Mouse (Mus musculus) fat pad, adult 2 months (tissue): ENCODE results near the gene Ralb.

ENCODE experiments used
- DNase-seq: peaks from one replicate; pipeline ENCODE4 v3.0.0-alpha.2; 2011; ENCODE audit warnings: low read depth, low spot score; ENCODE audit errors: extremely low read depth

The Ralb gene

DNA sequence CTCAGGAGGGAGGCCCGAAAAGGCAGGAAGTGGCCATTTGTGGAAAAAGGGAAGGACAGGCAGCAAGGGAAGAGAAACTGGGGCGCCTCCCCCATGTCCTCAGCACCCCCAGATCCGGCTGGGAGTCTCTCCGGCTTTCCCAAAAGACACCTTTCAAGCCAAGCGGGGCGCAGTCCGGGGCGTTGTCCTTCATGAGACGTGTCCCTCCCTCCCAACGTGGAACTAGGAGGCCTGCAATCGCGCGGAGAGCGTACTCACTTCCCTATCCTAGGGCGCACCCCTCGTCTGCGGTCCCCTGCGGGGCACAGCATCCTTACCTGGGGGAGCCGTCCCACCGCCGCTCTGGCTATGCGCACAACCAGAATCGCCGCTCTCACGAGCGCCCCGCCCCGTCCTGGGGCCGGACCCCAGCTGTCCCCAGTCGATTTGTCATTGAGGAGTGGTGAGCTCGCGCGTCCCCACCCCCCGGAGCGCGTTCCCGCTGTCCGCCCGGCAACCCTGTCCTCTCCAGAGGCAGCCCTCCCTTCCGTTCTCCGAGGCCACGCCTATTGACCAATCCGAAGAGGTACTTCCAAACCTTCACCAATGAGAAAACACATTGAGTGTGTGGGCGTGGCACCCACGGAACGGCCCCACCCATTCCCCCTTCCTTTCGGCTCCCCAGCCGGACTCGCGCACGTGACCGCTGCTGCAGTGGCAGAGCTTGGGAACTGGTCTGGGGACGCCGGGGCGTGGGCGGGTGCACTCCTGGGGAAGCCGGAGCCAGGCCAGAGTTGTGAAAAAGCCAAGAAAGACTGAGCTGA, at the start of gene Ralb:
Gene Ralb, minus strand, starts transcription at position 535 of the 803 bp plus-strand sequence.
- peak; percentile 69 for DNase-seq

DNA sequence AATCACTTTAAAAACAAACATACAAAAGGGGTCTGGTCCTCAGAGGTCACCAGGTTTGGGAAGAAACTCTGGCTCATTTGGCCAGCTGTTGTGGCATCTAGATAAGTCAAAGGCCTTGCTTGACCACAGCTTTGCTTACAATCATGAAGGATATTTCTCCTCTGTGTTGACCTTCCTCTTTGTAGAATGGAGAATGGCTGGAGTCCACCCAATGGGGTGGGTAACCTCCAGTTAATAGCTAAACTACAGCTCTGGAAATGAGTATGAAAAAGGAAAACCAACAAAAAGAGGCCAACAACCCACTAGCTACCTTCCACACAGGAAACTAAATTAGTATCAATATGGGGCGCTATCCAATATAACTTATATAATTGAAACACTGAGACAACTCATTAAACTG, 47.1 kb upstream of the Ralb start:
- DNase-seq, result no peak

DNA sequence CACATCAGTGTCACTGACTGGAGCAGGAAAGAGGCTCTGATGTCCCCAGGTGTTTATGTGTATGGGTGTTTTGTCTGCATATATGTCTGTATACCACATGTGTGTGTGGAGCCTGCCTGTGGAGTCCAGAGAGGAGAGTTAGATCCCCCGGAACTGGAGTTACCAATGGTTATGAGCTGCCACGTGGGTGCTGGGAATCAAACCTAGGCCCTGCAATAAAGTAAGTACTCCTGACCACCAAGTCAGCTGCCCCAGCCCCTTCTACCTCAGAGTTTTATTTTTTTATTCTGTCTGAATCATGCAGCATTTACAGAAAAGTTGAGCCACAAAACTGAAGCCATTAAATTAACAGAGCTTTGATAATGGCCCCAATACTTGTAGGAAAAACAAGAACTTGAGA, 45.5 kb upstream of the Ralb start:
- DNase-seq, result no peak

DNA sequence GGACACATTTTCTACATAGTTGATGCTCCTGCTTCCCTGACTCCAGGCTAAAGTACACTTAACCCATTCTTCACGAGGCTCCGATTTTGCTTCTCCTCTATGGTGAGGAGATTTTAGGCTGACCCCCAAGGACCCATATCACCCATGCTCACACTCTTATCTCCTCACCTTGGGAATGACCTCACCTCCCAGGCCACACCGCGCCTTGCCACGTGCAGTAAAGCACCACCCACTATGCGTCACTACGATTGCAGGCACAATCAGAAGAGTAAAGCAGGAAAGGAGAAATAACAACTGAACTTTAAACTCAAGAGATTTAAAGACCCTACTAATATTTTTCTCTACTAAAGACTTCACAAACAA, 44.7 kb upstream of the Ralb start:
- no peak for DNase-seq

DNA sequence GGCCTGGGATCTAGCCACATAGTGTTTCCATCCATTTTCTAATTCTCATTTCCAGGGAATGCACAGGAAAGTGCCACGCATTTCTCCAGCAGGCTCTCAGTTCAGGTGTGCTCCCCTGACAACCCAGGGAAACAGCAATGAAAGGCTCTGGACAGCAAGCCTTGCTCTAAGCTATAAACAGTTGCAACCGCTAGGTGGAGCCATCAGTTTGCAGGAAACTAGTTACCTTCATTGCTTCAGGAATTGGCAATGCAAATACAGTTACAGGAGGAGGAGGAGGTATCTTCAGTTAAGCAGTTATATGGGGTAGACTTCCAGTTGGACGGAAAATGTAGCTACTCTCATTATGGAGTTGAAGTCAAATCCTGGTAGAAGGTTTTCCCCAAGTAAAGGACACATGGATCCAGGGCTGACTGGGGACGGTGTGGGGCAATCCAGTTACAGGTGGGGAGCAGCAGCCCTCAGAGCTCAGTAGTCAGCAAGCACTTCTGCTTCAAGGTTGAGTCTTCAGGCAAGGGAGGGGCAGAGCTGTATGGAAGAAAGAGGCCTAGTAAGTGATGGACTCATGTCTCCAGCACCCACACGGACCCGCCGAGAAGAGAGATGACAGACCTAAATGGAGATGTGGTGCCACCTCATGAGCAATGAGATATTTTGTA, 44.2 kb upstream of the Ralb start:
- no peak for DNase-seq

DNA sequence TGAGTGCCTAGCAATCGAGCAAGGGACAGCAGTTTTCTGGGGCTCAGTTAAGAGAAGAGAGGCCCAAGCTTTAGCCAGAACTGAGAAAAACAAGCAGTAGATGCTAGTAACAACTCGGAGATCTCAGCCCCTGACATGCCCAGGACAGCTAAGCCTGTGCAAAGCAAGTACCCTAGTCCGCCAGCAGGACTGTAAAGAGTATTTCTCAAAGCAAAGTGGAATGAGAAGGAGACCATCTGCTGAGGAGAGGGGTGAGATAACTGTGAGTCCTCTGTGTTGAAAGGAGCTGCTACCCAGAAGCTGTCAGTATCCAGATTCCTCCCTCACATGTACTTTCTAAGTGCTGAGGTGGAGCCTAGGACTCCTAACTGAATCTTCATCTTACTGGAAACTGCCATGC, 41.9 kb upstream of the Ralb start:
- no peak for DNase-seq

DNA sequence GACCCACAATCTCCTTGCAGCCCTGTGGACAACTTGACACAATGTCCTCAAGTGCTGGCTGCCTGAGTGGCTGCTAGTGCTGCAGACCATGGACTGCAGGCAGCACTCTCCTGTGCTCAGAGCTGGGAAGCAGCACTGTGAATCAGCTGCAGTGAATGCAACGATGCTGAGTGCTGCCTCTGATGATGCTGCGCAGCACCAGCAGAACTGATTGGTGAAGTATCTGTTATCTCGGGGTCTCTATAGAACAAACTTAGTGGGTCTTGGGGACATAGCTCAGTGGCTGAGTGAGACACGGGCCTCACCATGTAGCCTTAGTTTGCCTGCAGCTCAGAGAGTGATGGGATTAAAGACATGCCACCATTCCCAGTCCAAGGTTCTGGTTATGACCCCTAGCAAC, 41.1 kb upstream of the Ralb start:
- DNase-seq, result no peak

DNA sequence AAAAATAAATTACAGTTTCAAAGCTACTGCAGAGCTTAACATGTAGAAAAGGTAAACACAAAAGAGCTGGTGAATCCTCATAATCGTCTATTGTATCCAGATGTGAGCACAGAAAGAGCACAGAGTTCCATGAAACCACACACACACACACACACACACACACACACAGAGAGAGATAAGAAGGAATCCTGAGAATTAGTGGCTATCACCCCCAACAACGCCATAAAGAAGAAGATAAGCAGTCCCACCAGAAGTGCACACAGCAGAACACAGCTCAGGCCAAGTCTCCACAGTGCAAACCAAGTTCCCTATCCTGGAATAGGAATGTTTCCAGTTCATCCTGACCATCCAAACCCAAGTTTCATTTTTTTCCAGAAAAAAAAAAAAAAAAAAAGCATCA, 40.6 kb upstream of the Ralb start:
- no peak for DNase-seq

DNA sequence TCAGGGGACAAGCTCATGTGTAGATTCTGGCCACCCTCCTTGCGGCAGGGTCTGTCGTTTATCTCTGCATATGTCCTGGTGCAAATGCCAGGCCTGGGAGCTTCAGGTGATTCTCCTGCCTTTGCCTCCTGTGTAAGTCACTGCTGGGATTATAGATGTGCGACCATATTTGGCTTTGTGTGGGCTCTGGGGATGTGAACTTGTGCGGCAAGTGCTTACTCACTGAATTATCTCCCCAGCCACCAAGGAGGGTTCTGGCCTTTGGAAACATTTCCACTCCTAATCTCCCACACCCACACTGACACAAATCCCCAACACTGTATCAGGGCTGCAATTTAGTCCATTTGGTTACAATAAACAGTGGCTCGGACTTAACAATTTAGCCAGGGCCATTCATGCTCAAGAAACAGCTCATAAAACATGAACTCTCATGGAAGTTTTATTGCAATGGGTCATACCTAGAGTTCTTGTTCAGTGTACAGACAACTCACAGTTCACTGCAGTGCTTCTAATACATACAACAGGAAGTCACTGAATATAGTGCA, 40.1 kb upstream of the Ralb start:
- no peak for DNase-seq

DNA sequence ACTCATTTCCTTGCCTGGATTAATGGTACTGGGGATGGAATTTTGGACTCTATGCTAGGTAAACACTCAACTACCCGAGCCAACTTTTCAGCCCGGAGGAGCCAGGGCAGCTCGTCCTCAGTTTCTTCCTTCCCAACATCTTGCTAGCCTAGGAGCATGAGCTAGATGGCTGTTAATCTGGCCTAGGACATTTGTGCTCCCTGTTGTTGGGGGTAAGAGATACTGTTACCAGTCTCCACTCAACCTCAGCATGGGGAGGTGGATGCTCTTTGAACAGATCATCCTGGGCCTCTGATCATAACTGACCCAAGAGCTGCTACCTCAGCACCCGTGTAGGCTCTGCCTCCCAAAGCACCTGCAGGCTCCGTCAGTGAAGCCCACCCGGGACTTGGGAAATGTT, 38.7 kb upstream of the Ralb start:
- no peak for DNase-seq

DNA sequence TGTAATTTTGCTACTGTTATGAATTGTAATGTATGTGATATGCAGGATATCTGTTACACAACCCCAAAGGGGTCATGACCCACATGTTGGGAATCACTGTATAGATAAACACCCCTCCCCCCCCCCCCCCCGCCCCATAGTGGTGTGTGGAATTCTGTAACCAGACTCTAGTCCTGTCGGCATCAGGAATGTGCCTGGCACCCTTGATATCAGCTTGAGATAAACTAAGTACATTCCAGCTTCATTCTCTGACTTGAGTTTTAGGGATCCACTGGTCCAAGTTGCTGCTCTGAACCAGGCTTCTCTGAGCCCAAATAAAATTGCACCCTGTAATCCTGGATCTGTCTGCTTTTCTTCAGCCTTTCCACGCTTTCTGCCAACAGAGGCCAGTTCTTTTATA, 37.0 kb upstream of the Ralb start:
- no peak for DNase-seq

DNA sequence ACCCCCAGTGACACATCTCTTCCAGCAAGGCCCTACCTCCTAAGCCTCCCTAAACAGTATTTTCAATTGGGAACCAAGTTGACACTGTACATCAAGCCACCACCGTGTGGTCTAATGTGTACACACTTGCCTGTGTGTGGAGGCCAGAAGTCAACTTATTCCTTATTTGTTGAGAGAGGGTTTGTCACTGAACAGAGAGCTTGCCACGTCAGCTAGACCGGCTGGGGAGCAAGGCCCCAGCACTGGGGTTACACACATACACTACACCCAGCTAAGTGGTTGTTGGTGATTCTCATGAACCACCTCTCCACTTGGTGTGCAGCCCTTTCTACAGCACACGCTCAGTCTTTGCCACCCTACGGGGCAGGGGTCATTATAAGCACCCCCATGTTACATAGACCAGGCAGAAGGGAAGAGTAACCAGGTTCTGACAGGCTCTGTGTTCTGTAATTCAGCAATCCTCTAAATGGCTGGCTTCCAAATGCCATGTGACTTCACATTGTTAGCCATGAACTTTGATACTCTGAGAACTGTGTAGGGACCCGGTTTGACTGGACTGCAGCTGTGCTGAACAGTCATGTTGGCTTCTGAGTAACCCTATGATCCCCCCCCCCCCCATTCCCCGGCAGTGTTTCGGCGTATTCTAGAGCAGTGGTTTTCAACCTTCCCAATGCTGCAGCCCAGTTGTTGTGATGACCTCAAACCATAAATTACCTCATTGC, 36.4 kb upstream of the Ralb start:
- no peak for DNase-seq

DNA sequence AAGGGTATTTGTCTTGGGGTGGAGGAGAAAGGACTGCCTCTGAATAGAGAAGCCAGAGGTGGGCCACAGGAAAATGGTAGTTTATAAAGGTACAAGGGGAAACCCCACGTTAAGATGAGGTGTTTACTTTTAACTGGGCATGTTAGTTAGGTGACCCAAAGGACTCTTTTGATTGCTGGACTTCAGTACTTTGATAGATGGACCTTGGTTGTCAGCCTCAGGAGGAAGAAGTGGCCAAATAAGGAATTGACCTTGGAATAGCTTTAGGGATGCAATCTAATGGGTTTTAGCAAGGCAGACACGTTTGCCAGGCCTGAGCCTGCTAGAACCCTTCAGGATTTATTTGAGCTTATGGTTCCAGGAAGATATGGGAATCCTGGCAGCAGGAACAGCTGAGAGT, 34.7 kb upstream of the Ralb start:
- DNase-seq, result no peak

DNA sequence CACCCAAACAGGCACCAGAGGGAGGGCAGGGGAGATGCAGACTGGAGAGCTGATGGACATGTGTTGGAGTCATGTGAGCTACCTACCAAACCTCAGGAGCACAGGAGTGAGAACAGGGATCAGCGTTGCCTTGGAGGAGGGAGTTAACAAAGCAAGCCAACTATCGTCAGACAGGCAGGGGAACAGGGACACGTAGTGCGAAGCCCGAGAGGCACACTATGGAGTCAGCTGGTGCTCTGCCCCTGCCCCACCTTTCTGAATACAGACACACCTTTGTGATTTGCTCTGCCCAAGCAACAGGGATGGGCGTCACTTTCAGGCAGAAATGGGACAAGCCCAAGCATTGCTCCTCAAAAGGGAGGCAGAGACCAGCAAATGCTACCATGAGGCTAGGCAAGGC, 33.1 kb upstream of the Ralb start:
- DNase-seq, result no peak

DNA sequence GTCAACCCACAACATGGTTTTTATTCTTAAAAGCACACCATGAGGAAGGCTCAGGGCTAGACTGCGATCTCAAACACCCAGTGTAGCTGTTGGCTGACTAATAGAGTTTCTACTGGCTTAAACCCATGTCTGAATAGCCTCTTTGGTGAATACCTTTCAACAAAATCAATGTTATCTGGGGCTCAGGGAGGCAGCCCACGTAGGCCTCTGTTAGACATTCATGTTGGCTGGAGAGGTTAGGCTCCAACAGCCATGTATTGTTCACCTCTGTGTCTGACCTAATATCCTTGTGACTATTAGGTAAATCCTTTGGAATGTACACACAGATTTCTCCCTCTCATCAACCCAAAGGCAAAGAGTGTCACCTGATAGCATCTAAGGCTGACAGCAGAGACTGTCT, 31.5 kb upstream of the Ralb start:
- DNase-seq, result no peak

DNA sequence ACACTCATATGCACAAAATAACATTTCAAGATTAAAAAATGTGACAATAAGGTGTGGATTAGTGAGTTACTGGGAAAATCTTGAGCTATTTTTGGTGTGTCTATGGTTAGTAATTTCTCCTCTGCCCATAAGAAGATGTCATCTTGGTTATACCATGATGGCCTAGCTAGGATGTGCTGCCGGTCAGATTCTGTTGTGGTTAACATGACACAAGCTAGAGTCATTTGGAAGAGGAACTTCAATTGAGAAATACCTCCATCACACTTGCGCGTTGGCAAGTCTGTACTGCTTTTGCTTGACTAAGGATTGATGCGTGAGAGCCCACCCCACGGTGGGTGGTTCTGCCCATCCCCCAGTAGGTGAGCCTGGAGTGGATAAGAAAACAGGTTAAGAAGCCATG, 29.7 kb upstream of the Ralb start:
- DNase-seq, result no peak

DNA sequence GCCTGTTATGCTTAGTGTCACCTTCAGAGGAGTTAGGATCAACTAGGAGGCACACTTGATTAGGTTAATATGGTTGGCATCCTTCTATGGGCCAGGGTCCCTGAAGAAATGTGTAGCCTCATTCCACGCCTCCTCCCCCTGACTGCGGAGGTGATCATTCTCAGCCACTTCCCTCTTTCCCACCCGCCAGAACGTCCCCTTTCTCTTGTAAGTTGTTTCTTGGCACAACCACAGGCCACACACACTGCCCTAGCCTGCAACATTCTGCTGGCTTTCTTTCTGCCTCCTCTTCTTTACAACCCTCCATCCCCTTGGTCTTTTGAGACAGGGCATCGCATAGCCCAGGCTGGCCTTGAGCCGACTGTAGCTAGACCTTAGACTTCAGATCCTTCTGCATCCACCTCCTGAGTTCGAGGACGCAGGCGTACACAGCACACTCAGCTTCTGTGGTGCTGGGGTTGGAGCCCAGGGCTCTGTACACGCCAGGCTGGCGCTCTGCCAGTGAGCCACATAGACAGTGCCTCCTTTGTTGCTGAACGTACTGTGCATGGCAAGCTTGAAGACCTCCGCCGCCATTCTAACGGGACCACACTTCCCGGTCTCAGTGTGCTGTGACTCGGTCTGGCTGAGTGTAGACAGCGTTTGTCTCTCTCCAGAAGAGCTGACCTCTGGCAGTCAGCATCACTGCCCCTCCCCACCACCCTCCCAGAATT, 28.7 kb upstream of the Ralb start:
- DNase-seq, result no peak

DNA sequence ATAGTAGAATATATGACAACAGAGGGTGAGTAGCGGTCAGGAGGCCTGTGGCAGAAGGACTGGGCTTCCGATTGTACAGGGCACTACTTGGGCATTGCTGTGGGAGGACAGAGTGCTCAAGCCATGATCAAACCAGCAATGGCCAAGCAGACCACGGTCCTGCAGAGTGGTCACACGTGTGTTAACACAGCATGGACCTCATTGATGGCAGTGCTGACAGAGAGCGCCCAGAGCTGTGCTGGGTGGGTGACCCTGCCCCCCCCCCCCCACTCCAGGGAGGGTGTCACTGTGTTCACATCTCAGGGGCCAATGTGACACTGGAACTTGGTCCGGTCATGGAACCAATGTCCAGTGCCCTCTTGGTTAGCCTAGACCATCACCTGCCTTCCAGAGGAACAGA, 27.6 kb upstream of the Ralb start:
- DNase-seq, result no peak

DNA sequence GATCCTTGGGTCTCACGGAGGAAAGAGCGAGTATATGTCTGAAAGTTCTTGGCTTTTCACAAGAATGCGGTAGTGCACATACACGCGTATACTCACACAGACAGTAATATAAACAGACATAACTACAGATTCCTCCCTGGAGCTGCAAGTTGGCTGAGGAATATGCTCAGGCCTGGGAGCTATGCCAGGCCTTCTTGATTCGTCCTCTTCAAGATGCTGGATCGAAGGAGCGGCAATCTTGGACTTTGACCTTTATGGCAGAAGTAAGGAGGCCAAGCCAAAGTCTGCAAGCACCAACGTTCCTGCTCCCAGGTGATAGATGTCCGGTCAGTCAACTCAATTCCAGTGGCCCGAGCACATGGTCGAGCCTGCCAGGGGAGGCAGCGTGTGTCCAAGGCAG, 26.3 kb upstream of the Ralb start:
- no peak for DNase-seq

DNA sequence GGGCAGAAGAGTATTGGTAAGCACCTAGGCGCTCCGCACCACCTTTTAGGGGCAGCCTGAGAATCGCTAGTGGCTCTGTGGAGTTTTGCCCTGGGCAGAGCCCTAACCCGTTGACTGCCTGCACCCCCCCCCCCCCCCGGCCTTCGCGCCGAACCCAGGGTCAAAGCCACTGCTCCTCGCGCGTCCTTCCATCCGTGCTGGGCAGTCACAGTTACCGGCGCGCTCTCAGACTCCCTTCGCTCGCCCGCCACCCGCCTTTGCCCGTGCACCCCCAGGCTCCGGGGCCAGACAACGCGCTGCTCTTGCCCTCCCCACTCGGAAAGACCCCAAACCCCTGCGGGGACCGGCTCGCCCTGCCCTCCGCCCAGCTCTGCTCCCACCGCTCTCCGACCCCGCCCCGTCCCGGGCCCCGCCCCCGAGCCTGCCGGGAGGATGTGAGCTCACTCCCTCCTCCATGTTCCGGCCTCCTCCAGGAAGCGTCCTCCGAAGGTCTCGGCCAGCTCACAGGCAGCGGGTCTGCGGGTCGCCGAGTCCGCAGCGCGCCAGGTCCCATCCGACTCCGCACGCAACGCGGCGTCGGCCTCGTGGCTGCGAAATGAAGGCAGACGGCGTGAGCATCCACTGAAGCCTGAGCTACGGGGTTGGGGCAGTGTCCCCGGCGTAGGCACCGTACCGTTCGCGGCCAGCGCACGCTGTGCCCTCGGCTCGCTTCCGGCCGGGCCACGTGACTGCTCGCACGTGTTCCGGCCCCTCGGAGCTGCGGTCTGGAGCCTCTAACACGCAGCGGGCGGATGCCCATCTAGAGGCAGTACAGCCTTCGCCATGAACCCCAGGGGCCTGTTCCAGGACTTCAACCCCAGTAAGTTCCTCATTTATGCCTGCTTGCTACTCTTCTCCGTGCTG, 21.3 kb upstream of the Ralb start, which contains the start of gene Tmem185b:
Gene Tmem185b, plus strand, starts transcription at position 472 of the 903 bp plus-strand sequence.
- no peak for DNase-seq
